Mouse (Mus musculus) liver, adult 2 months (tissue): ENCODE measurements around the gene Ankrd44. TPM values are rescaled to one million over a fixed set of nuclear protein-coding genes. Genes with fewer than 3 reads are reported as not detected.

Experiments
- DNase-seq: peaks from one replicate; pipeline ENCODE4 v3.0.0-alpha.2; 2011; ENCODE audit warnings: low read depth, low spot score; ENCODE audit errors: extremely low read depth
- H3K27ac ChIP-seq: fragments of 200-500 bp; replicated peaks from 2 replicates; pipeline ENCODE4 v1.5.1; 2012; ENCODE audit warnings: low read depth, mild to moderate bottlenecking, control low read depth, inconsistent platforms, low read length; ENCODE audit not compliant: insufficient read depth
- H3K27me3 ChIP-seq: fragments of 200-500 bp; 2 replicates; pipeline ENCODE4 v1.6.1; 2012; ENCODE audit warnings: mild to moderate bottlenecking, moderate library complexity, low read length, inconsistent platforms; ENCODE audit not compliant: control insufficient read depth, insufficient read depth
- H3K36me3 ChIP-seq: fragments of 200-500 bp; 2 replicates; pipeline ENCODE4 v1.6.1; 2012; ENCODE audit warnings: low read length, inconsistent platforms; ENCODE audit not compliant: control insufficient read depth, insufficient read depth
- H3K4me1 ChIP-seq: fragments of 200-500 bp; 2 replicates; pipeline ENCODE4 v1.6.1; 2011; ENCODE audit warnings: low read length; ENCODE audit not compliant: control insufficient read depth, insufficient read depth
- H3K4me3 ChIP-seq: fragments of 200-500 bp; 2 replicates; pipeline ENCODE4 v1.5.1; 2011; ENCODE audit warnings: low read depth, mild to moderate bottlenecking, control low read depth, low read length, moderate library complexity; ENCODE audit not compliant: insufficient read depth
- H3K79me2 ChIP-seq: fragments of 200-500 bp; 2 replicates; pipeline ENCODE4 v1.6.1; 2012; ENCODE audit warnings: inconsistent platforms, mild to moderate bottlenecking, low read length, moderate library complexity; ENCODE audit not compliant: control insufficient read depth, insufficient read depth
- H3K9ac ChIP-seq: fragments of 200-500 bp; 2 replicates; pipeline ENCODE4 v1.6.1; 2012; ENCODE audit warnings: low read depth, mild to moderate bottlenecking, control low read depth, inconsistent platforms, low read length
- CTCF ChIP-seq: fragments of 200-500 bp; IDR thresholded peaks from 2 replicates; pipeline ENCODE4 v1.5.1; 2011; ENCODE audit warnings: low read depth, low read length, control low read depth
- POLR2A ChIP-seq: fragments of 200-500 bp; IDR thresholded peaks from 2 replicates; pipeline ENCODE4 v1.6.1; 2011; ENCODE audit warnings: low read length, control low read depth; ENCODE audit not compliant: insufficient read depth; ENCODE audit errors: extremely low read depth
- WGBS: fragments of 180-500 bp; shearing (Covaris S2); methylation state at CpG from one replicate; pipeline ENCODE4 v1.1.7; 2018; 5-methylcytosine and 5-hydroxymethylcytosine counted together
- polyA plus RNA-seq: library from polyadenylated mRNA; depleted of rRNA; stranded (reverse); fragments of >200 nt; gene quantifications from 2 replicates; pipeline ENCODE4 v1.2.3, GENCODE M21; 2012; rRNA removed
- total RNA-seq: library from RNA; depleted of rRNA; stranded (reverse); fragments of >200 nt; gene quantifications from 2 replicates; pipeline ENCODE4 v1.2.3, GENCODE M21; 2014; rRNA removed

Gene Ankrd44
- total RNA-seq (7.2 and 8.5 TPM in 2 replicates), polyA plus RNA-seq (1.6 and 2.3 TPM in 2 replicates)

GRCm38 (mm10) chr1:54925971-54926771, at the start of gene Ankrd44:
TSS of gene Ankrd44 (minus strand) at chr1:54926387.
- Histone ChIP-seq H3K36me3 (no peaks in the 10 kb centered on the region), H3K27me3 (no peaks in the 10 kb centered on the region), H3K79me2 (no peaks in the 10 kb centered on the region), H3K27ac (peak within 1 kb of the TSS; percentile 45), H3K9ac (peak within 1 kb of the TSS; percentile 90), H3K4me1 (peaks cover 2% of the 10 kb centered on the region), H3K4me3 (peak within 1 kb of the TSS; percentile 84)
- peak; percentile 68 for TF ChIP-seq CTCF
- no peak for TF ChIP-seq POLR2A
- WGBS, result under 1% methylated on average over 76 of the region's 94 CpGs
- DNase-seq, result peak; percentile 27

DNA sequence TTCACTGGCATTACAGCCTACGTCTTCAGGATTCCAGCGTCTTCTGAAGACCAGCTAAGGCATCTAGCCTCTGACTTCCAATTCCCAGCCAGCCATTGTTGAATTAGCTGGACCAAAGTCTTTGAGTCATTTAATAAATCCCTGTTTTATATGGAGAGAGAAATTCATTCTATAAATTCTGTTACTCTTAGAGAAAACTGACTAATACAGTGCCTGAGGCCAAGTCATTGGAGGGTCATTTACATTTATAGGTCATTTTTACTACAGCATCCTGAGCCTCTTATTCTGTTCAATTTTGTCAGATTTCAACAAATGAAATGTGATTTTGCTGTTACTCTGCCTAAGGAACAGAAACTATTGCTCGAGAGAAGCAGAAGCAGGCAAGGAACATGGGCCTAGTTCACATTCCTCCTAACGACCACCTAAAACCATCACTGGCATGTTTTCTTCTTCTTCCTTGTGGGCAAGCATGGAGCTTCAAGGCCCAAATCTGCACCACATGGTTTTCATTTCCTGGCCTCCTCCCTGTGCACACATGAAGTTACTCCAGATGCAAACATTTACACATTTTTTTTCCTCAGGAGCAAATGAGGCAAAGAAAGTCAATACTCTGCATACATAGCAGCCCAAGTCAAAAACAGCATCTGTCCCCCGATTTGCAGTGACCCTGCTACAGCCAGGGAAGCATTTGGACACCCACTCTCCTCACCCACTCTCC, 45.7 kb upstream of the Ankrd44 start:
- no peak overlapping the region for H3K9ac ChIP-seq
- H3K27ac ChIP-seq, result no peak overlapping the region
- no peaks in the 10 kb centered on the region for H3K27me3 ChIP-seq
- no peak for DNase-seq
- no peak overlapping the region for H3K4me3 ChIP-seq
- TF ChIP-seq CTCF (no peak), POLR2A (no peak)
- no peaks in the 10 kb centered on the region for H3K4me1 ChIP-seq
- H3K36me3 ChIP-seq, result no peaks in the 10 kb centered on the region
- 83% methylated on average over 5 of the region's 5 CpGs for WGBS
- H3K79me2 ChIP-seq, result no peaks in the 10 kb centered on the region

DNA sequence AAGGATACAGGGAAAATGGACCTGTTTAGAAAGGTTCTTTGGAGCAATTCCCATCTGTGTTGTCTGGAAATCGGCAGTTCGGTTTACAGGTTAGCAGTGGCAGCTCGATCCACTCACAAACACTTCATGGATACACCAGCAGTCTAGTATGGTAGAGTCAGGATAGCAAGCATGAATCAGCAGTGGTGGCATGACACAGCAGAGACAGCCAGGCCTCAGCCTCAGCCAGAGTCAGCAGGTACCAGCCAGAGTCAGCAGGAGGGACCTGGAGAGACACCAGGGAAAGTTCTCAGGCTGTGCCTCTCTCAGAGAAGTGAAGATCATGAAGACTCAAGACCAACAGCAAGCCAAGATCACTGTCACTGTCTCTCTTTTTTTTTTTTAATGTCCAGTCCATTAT, 40.7 kb upstream of the Ankrd44 start:
- 98% methylated on average over 3 of the region's 3 CpGs for WGBS
- H3K79me2 ChIP-seq, result no peaks in the 10 kb centered on the region
- no peak for TF ChIP-seq CTCF
- TF ChIP-seq POLR2A, result no peak

DNA sequence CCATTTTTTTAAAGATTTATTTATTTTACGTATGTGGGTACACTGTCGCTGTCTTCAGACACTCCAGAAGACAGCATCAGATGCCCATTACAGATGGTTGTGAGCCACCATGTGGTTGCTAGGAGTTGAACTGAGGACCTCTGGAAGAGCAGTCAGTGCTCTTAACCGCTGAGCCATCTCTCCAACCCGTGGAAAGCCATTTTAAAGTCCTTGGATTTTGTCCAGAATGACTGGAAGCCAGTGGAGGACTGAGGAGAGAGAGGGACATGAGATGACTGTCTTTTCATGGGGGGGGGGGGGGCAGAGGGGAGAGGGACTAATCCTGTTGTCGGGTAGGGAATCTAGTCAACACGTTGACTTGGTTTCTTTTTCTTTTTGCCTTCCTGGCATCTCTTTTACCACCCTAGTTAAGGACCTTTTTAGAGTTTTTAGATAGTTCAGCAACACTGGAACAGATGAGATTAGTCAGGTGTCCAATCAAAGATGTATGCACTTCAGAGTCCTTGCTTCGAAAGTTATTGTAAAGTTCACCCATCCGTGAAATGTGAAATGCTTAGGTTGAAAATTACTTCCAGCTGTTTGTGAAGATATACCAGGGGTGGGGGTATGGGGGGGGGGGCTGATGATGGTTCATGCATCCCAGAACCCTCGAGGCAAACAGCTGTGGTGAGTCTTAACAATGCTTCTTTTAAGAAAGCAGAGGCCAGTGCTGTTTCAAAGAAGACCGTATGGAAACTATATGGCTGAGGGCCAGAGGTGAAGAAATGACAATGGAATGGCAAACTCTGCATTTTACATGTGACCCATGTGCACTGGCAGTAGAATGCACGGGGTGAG, 39.2 kb upstream of the Ankrd44 start:
- 77% methylated on average over 11 of the region's 11 CpGs for WGBS
- Histone ChIP-seq H3K36me3 (no peaks in the 10 kb centered on the region), H3K27ac (no peak overlapping the region)

More for the DNA sequence above, 40.7 kb upstream of the Ankrd44 start:
- no peak overlapping the region for H3K9ac ChIP-seq
- no peak overlapping the region for H3K27ac ChIP-seq
- no peak for DNase-seq
- no peaks in the 10 kb centered on the region for H3K4me1 ChIP-seq
- no peaks in the 10 kb centered on the region for H3K27me3 ChIP-seq
- H3K36me3 ChIP-seq, result no peaks in the 10 kb centered on the region
- no peak overlapping the region for H3K4me3 ChIP-seq

GRCm38 (mm10) chr1:54961724-54962123, 35.5 kb upstream of the Ankrd44 start:
- WGBS, result 88% methylated on average over 9 of the region's 9 CpGs
- TF ChIP-seq POLR2A, result no peak
- no peak for TF ChIP-seq CTCF
- Histone ChIP-seq H3K9ac (no peak overlapping the region), H3K4me3 (no peak overlapping the region), H3K36me3 (no peaks in the 10 kb centered on the region), H3K27ac (no peak overlapping the region), H3K27me3 (no peaks in the 10 kb centered on the region), H3K79me2 (no peaks in the 10 kb centered on the region), H3K4me1 (no peaks in the 10 kb centered on the region)
- DNase-seq, result no peak

More for the DNA sequence above, 39.2 kb upstream of the Ankrd44 start:
- Histone ChIP-seq H3K27me3 (no peaks in the 10 kb centered on the region), H3K4me1 (no peaks in the 10 kb centered on the region), H3K79me2 (no peaks in the 10 kb centered on the region), H3K9ac (no peak overlapping the region), H3K4me3 (no peak overlapping the region)
- no peak for TF ChIP-seq CTCF
- TF ChIP-seq POLR2A, result no peak
- DNase-seq, result no peak
